Mouse (Mus musculus) midbrain, embryonic 12.5 days (tissue): ENCODE results near the gene Adamts2. TPM values are rescaled to one million over a fixed set of nuclear protein-coding genes. Genes with fewer than 3 reads are reported as not detected.

Source experiments
- ATAC-seq: fragments of 200-750 bp; cut with Nextera tagmentation; 2 replicates; pipeline ENCODE4 v1.8.0; 2017; ENCODE audit warnings: low read depth, moderate TSS enrichment, moderate library complexity; ENCODE audit not compliant: low FRiP score
- H3K27ac ChIP-seq: fragments of 300-500 bp; sonication (generic); replicated peaks from 2 replicates; pipeline ENCODE4 v1.5.1; 2016; ENCODE audit warnings: mild to moderate bottlenecking
- H3K27me3 ChIP-seq: fragments of 300-500 bp; sonication (generic); 2 replicates; pipeline ENCODE4 v1.6.1; 2016; ENCODE audit warnings: mild to moderate bottlenecking
- H3K36me3 ChIP-seq: fragments of 300-500 bp; sonication (generic); 2 replicates; pipeline ENCODE4 v1.6.1; 2016
- H3K4me1 ChIP-seq: fragments of 300-500 bp; sonication (generic); 2 replicates; pipeline ENCODE4 v1.6.1; 2016
- H3K4me2 ChIP-seq: fragments of 300-500 bp; sonication (generic); replicated peaks from 2 replicates; pipeline ENCODE4 v1.6.1; 2016; ENCODE audit warnings: mild to moderate bottlenecking, moderate library complexity
- H3K4me3 ChIP-seq: fragments of 300-500 bp; sonication (generic); 2 replicates; pipeline ENCODE4 v1.5.1; 2016; ENCODE audit warnings: mild to moderate bottlenecking
- H3K9ac ChIP-seq: fragments of 300-500 bp; sonication (generic); replicated peaks from 2 replicates; pipeline ENCODE4 v1.6.1; 2016; ENCODE audit warnings: mild to moderate bottlenecking, moderate library complexity
- H3K9me3 ChIP-seq: fragments of 300-500 bp; sonication (generic); 2 replicates; pipeline ENCODE4 v1.6.1; 2016; ENCODE audit warnings: mild to moderate bottlenecking
- WGBS: fragments of 180-500 bp; shearing (Covaris S2); methylation state at CpG from one replicate; pipeline ENCODE4 v1.1.7; 2016; 5-methylcytosine and 5-hydroxymethylcytosine counted together
- polyA plus RNA-seq: library from polyadenylated mRNA; unstranded; fragments of >200 nt; fragmentation: Nextera tagmentation; extraction: Ambion mirVana; gene quantifications from 2 replicates; pipeline ENCODE4 v1.2.1, GENCODE M21; 2016

The Adamts2 gene
- polyA plus RNA-seq, 1 experiment from 2014 or later: 2.7 TPM

DNA sequence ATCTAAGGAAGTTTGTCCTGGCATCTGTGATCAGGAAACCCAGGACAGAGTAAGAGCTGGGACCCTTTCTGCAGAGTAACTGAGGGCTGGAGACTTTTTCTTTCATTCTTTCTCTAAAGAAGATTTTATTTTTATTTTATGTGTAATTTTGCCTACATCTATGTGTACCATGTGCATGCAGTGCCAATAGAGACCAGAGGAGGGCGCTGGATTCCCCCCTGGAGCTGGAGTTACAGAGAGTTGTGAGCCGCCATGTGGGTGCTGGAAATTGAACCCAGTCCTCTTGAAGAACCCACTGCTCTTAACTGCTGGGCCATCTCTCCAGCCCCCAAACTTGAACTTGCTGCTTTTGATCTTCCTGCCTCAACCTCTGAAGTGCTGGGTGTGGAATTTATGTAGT lies 2.7 kb upstream of the Adamts2 start:
- H3K4me3 ChIP-seq: no peak overlapping the region
- H3K9me3 ChIP-seq: no peaks in the 10 kb centered on the region
- peaks cover 19% of the 10 kb centered on the region for H3K4me1 ChIP-seq
- no peaks in the 10 kb centered on the region for H3K36me3 ChIP-seq
- H3K27ac ChIP-seq: no peak overlapping the region
- no peak overlapping the region for H3K9ac ChIP-seq
- no peak overlapping the region for H3K4me2 ChIP-seq
- 65% methylated on average over 2 of the region's 2 CpGs for WGBS
- ATAC-seq: no peak
- H3K27me3 ChIP-seq: peaks cover 56% of the 10 kb centered on the region

DNA sequence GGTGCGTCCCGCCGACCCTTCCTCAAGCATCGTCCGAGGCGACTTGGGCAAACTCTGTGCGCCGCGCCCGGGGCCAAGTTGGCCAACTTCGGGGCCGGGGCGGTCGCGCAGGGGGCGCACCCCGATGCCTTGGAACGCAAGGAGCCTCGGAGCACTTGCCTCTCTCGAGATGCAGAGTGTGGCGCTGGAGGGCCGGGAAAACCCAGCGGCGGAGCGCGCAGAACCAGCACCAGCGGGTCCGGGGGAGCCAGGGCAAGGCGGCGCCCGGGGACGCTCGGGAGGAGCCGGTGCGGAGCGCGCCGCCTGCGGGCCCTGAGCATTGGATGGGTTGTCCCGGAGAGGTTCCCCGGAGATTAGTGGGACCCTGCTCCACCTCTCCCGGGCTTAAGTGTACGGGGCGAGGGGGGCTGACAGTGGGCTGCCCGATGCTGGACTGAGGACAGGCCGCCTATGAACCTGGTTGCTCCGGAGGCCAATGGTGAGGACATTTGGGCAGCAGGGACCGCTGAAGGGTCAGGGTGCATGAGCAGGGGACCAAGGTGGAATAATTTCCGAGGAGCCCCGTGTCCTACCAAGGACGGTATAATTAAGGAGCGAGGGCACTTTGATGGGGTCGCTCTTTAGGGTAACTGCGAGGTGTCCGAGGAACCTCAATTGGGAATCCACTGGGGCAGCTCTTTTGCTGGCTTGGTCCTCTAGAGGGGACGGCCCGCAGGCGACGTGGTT lies 635 bp downstream of the Adamts2 start:
- Histone ChIP-seq H3K9me3 (no peaks in the 10 kb centered on the region), H3K27ac (no peak overlapping the region), H3K9ac (peak overlapping the region; percentile 63), H3K27me3 (peaks cover 67% of the 10 kb centered on the region), H3K4me2 (peak overlapping the region; percentile 99), H3K36me3 (no peaks in the 10 kb centered on the region), H3K4me3 (peak overlapping the region; percentile 65), H3K4me1 (peaks cover 19% of the 10 kb centered on the region)
- peak; percentile 17; the same call in 1 of the 2 replicates for ATAC-seq
- under 1% methylated on average over 59 of the region's 59 CpGs for WGBS

DNA sequence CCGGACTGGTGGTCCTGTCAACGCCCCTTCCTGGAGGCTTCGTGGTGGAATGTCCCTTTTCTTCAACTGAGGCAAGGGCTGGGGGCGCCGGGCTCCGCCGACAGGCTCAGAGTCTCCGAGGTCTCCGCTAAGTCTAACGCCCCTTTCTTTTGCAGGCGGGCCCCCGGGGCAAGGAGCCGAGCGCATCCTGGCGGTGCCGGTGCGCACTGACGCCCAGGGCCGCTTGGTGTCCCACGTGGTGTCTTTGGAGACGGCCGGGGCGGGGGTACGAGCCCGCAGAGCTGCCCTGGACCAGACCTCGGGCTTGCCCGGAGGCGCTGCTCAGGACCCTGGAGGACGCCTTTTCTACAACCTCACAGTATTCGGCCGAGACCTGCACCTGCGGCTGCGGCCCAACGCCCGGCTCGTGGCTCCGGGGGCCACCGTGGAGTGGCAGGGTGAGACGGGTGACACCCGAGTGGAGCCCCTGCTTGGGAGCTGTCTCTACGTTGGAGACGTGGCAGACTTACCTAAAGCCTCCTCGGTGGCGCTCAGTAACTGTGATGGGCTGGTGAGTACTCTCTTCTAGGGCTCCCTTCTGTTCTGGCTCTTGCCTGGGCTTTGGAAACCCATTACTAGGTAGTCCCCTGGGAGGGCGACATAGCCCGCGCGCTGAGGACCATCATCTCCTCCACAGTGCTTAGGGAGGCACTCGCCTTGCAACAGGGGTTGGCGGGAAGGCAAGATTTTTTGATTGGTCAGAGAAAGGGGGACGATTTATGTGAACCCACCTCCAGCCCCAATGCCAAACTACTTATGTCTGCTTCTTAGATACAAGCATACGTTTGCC lies 1.4 kb downstream of the Adamts2 start:
- Histone ChIP-seq H3K27ac (no peak overlapping the region), H3K9ac (no peak overlapping the region), H3K4me3 (peak overlapping the region; percentile 65), H3K4me1 (peaks cover 19% of the 10 kb centered on the region), H3K9me3 (no peaks in the 10 kb centered on the region), H3K4me2 (peak overlapping the region; percentile 99), H3K36me3 (no peaks in the 10 kb centered on the region), H3K27me3 (peaks cover 67% of the 10 kb centered on the region)
- peak; percentile 47; the same call in 1 of the 2 replicates for ATAC-seq
- under 1% methylated on average over 52 of the region's 52 CpGs for WGBS

GRCm38 (mm10) chr11:50604371-50604770 lies 2.5 kb downstream of the Adamts2 start:
- Histone ChIP-seq H3K9me3 (no peaks in the 10 kb centered on the region), H3K4me3 (no peak overlapping the region), H3K27me3 (peaks cover 65% of the 10 kb centered on the region), H3K27ac (no peak overlapping the region), H3K36me3 (no peaks in the 10 kb centered on the region), H3K4me1 (peaks cover 19% of the 10 kb centered on the region), H3K9ac (no peak overlapping the region), H3K4me2 (no peak overlapping the region)
- no peak for ATAC-seq
- WGBS: 85% methylated on average over 16 of the region's 16 CpGs

- no peaks in the 10 kb centered on the region for H3K27me3 ChIP-seq
- H3K4me3 ChIP-seq: no peak overlapping the region
- H3K27ac ChIP-seq: no peak overlapping the region
- H3K9me3 ChIP-seq: no peaks in the 10 kb centered on the region
- no peak for ATAC-seq
- H3K36me3 ChIP-seq: no peaks in the 10 kb centered on the region
- no peak overlapping the region for H3K4me2 ChIP-seq
- no peaks in the 10 kb centered on the region for H3K4me1 ChIP-seq
- 67% methylated on average over 5 of the region's 5 CpGs for WGBS
- H3K9ac ChIP-seq: no peak overlapping the region
These were observed 9.3 kb downstream of the Adamts2 start for GRCm38 (mm10) chr11:50611181-50611580.

- Histone ChIP-seq H3K4me2 (no peak overlapping the region), H3K9ac (no peak overlapping the region), H3K4me3 (no peak overlapping the region), H3K27ac (no peak overlapping the region), H3K36me3 (no peaks in the 10 kb centered on the region), H3K4me1 (no peaks in the 10 kb centered on the region), H3K9me3 (no peaks in the 10 kb centered on the region), H3K27me3 (no peaks in the 10 kb centered on the region)
- ATAC-seq: no peak
- 86% methylated on average over 11 of the region's 11 CpGs for WGBS
These were observed 15.2 kb downstream of the Adamts2 start for GRCm38 (mm10) chr11:50617015-50617543.

- H3K36me3 ChIP-seq: no peaks in the 10 kb centered on the region
- H3K9me3 ChIP-seq: no peaks in the 10 kb centered on the region
- WGBS: 89% methylated on average over 4 of the region's 4 CpGs
- H3K27ac ChIP-seq: no peak overlapping the region
- H3K4me1 ChIP-seq: peaks cover 5% of the 10 kb centered on the region; the same call in 1 of the 2 replicates
- no peak overlapping the region for H3K9ac ChIP-seq
- no peak overlapping the region for H3K4me3 ChIP-seq
- H3K27me3 ChIP-seq: no peaks in the 10 kb centered on the region
- H3K4me2 ChIP-seq: no peak overlapping the region
- ATAC-seq: no peak
These were observed 19.0 kb downstream of the Adamts2 start for GRCm38 (mm10) chr11:50620926-50621325.

DNA sequence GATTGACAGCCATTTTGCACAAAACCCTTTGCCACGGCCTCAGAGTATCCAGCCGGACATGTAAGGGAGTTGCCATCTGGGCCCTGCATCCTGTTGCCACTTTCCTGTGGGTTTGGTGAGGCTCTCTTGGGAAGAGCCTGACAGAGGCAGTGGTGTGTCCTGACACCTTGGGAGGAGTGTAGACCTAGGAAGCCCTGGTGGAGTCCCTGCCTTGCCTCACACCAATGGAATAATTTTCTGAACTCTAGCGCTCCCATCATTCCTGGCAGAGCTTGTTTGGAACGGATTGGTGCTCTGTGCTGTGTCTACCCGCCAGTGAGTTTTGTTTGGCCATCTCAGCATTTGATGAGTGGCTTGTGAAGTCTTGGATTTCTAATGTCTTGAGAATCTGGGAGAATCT lies 19.5 kb downstream of the Adamts2 start:
- no peak overlapping the region for H3K4me3 ChIP-seq
- H3K4me1 ChIP-seq: peaks cover 5% of the 10 kb centered on the region; the same call in 1 of the 2 replicates
- no peak overlapping the region for H3K4me2 ChIP-seq
- WGBS: 83% methylated on average over 5 of the region's 5 CpGs
- H3K36me3 ChIP-seq: no peaks in the 10 kb centered on the region
- ATAC-seq: no peak
- no peak overlapping the region for H3K9ac ChIP-seq
- H3K27ac ChIP-seq: no peak overlapping the region
- no peaks in the 10 kb centered on the region for H3K9me3 ChIP-seq
- H3K27me3 ChIP-seq: no peaks in the 10 kb centered on the region

DNA sequence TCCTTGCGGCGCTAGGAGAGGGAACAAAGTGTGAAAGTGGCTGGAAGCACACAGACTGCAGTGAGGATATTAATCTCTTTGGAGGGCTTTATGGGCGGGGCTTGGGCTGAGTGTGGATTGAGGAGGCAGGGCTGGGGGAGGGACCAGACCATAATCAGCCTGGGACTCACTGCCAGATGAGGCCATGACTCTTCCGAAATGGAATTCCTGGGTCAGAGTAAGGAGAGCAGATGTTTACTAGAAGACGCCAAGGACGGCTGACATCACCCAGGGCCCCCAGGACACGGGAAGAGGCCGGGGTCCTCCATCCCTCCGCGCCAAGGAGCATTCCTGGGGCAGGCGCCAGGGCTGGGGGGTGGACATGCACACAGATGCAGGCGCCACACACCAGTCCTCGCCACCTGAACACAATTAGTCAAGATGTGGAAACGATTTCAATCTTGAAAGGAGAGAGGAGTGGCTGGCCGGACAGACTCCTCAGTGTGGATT lies 20.4 kb downstream of the Adamts2 start:
- Histone ChIP-seq H3K9ac (no peak overlapping the region), H3K4me2 (no peak overlapping the region), H3K4me3 (no peak overlapping the region), H3K27ac (no peak overlapping the region), H3K9me3 (no peaks in the 10 kb centered on the region), H3K27me3 (no peaks in the 10 kb centered on the region), H3K4me1 (peaks cover 5% of the 10 kb centered on the region; the same call in 1 of the 2 replicates), H3K36me3 (no peaks in the 10 kb centered on the region)
- 57% methylated on average over 15 of the region's 15 CpGs for WGBS
- no peak for ATAC-seq

DNA sequence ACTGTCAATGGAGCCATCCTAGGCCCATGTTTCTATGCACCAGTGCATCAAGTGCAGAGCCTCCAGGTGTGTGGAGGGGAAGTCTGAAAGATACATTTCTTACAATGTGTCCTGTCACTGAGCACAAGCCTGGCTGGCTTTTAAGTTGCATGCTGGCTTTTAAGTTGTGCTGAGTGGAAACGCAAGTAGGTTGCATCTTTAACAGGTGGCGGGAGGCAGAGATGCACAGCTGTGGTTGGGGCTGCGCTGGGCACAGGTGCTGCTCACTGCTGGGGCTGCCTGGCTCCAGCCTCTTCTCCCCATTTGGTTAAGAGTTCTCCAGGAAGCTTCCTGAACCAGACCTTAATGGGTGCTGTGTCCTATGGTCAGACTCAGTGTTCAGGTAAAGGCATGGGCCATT lies 21.9 kb downstream of the Adamts2 start:
- Histone ChIP-seq H3K4me3 (no peak overlapping the region), H3K9ac (no peak overlapping the region), H3K36me3 (no peaks in the 10 kb centered on the region), H3K4me2 (no peak overlapping the region), H3K4me1 (peaks cover 8% of the 10 kb centered on the region; the same call in 1 of the 2 replicates), H3K27me3 (no peaks in the 10 kb centered on the region), H3K27ac (no peak overlapping the region), H3K9me3 (no peaks in the 10 kb centered on the region)
- no peak for ATAC-seq
- WGBS: 98% methylated on average over 3 of the region's 3 CpGs

- Histone ChIP-seq H3K27ac (no peak overlapping the region), H3K36me3 (no peaks in the 10 kb centered on the region), H3K9me3 (no peaks in the 10 kb centered on the region), H3K4me1 (peaks cover 9% of the 10 kb centered on the region; the same call in 1 of the 2 replicates), H3K9ac (no peak overlapping the region), H3K4me2 (no peak overlapping the region), H3K27me3 (no peaks in the 10 kb centered on the region), H3K4me3 (no peak overlapping the region)
- WGBS: 45% methylated on average over 2 of the region's 2 CpGs
- no peak for ATAC-seq
These were observed 22.4 kb downstream of the Adamts2 start for GRCm38 (mm10) chr11:50624239-50624638.

DNA sequence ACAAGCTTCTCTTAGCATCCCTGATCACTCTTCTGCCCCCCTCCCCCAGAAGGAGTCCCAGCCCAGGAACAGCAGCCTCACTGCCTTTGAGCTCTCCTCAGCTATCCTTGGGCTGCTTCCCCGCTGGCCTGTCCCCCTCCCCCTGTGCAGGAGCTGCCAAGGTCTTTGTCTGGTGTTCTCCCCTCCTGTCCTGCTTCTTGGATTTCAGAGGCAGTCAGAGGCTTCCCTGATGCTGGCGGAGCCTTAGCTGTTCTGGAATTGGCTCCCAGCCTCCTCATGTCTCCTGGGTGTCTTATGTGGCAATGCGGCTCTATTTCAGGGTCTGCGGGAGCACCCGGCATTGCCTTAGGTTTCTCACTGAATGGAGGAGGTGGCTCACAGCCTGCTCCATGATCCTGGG lies 22.8 kb downstream of the Adamts2 start:
- Histone ChIP-seq H3K4me3 (no peak overlapping the region), H3K4me2 (no peak overlapping the region), H3K27me3 (no peaks in the 10 kb centered on the region), H3K9ac (no peak overlapping the region), H3K9me3 (no peaks in the 10 kb centered on the region), H3K27ac (no peak overlapping the region), H3K4me1 (peaks cover 9% of the 10 kb centered on the region; the same call in 1 of the 2 replicates), H3K36me3 (no peaks in the 10 kb centered on the region)
- 66% methylated on average over 5 of the region's 5 CpGs for WGBS
- no peak for ATAC-seq
